Mouse (Mus musculus) urinary bladder, postnatal 4 days (tissue): ENCODE measurements around the gene Trpc3.
A peak's percentile ranks its signal among the peaks of the same experiment; 100 is the strongest.
"Not testable (repeated sequence)": the region's sequence is repeated elsewhere in the genome, so short reads cannot be mapped to it uniquely, and the experiment has no call there.

Experiments
- DNase-seq, 2 experiments: peaks; one replicate each; pipeline ENCODE4 v3.0.0; 2021 to 2022; ENCODE audit warnings: low spot score in 2 of 2

The Trpc3 gene

DNA sequence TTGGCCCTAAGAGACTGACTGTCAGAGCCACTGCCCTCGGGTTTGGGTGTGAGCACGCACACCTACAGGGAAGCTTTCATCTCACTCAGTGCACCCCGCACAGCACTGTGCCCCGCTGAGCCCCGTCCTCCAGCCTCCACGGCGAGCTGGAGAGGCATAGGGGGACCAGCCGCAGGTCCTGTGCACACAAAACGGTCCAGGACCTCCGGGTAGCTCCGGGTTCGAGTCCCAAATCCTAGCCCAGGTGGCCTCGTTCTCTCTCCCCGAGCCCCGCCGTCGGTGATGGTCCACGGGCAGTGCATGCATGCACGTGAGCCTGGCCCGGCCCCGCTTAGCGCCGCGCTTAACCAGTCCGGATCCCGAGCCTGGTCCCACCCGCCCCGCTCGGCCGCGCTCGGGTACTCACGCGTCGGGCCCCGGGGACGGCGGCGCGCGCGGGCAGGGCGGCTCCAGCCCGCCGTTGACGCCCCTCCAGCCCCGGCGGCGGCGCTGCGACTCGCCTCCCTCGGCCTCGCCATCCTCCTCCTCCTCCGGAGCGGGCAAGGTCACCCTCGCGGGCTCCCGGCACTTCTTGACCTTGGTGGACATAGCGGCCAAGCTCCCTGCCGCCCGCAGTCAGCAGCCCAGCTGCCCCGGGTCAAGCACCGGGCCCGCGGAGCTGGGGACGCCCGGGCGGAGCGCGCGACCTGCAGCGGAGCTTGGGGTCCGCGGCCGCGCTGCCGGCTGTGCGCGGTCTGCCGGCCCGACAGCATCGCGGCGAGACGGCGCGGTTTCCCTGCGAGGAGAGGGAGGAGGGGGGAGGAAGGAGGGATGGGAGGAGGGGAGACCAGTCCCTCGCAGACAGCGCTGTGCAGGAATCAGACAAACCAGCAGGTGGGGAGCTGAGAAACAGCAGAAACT is at the start of gene Trpc3:
TSS of gene Trpc3 (minus strand) at position 776 of the 900 bp plus-strand sequence.
- DNase-seq = peak in 1 of 2 experiments; percentile 29

GRCm38 (mm10) chr3:36738071-36738470 is 48.1 kb upstream of the Trpc3 start:
- no peak for DNase-seq

DNA sequence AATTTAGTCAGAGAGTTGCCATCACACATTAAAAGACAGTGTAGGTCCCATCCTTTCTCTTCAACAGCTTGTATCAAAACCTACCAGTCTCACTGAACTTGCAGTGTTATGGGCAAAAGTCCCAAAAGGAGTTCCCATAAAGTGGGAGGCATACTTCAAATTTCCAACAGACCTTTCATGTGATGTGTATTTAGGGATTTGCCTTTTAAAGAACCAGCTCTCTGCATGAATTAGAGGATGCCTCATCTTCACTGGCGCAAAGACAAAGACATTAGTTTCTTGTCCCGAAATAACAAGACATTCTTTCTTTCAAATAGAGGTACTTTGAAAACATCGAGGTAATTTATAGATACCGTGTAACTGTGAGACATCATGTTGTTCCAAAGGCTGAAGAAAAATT is 43.1 kb upstream of the Trpc3 start:
- no peak for DNase-seq

DNA sequence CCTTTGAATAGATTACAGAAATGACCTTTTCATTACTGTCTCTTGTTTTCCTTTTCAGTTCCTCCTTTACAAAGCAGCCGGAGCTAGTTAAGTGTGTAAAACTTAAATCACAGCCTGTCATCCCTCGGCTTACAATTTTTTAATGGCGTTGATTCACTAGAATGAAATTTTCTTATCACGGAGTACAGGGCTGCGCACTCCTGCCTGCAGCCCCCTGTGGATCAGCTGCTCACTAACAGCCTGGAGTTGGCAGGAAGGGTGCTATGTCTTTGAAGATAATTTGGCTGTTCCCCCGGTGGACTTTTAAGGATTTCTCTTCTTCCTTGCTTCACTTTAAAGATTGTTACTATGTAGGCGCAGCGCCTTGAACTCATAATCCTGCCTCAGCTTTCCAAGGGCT is 36.6 kb upstream of the Trpc3 start:
- DNase-seq = no peak

- DNase-seq = no peak
Measured at GRCm38 (mm10) chr3:36721850-36722249, 31.9 kb upstream of the Trpc3 start.

DNA sequence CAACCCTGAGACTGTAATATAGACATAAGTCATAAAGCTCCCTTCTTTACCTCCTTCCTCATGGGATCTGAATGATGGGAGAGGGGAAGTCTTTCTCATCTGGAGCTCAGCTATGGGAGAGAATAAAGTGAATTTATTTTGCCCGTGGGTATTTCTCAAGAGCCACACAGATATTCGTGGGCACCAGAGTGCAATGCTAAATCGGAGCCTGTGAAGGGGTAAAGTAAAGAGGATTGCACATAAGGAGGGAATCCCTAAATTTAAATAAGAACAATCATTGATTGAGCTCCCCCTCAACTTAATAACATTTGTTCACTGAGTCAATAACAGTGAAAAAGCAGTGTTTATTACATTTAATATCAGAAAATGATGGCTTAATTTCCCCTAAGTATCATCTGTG is 19.6 kb upstream of the Trpc3 start:
- DNase-seq = no peak

DNA sequence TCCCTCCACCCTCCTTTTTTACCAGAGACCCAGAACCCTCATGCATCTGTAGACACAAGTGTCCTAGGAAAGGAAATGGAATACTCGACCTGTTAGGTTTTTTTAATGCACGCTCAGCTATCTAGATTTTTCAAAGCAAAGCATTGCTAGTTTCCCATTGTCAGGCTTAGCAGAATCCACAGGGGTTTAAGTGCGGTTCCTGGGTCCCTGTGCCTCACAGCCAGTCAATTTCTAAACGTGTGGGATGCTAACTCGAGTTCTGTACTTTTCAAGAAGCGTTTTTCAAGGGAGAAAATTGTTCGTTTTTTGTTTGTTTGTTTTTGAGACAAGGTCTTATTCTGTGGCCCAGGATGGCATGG is 304 bp upstream of the Trpc3 start:
- no peak for DNase-seq

- peak; percentile 48 to 75 for DNase-seq
Measured at GRCm38 (mm10) chr3:36688874-36689273, 1.1 kb downstream of the Trpc3 start.

- DNase-seq = no peak
Measured at GRCm38 (mm10) chr3:36675822-36676221, 14.1 kb downstream of the Trpc3 start.

GRCm38 (mm10) chr3:36667814-36668213 is 22.2 kb downstream of the Trpc3 start:
- peak in 1 of 2 experiments; percentile 42 for DNase-seq

DNA sequence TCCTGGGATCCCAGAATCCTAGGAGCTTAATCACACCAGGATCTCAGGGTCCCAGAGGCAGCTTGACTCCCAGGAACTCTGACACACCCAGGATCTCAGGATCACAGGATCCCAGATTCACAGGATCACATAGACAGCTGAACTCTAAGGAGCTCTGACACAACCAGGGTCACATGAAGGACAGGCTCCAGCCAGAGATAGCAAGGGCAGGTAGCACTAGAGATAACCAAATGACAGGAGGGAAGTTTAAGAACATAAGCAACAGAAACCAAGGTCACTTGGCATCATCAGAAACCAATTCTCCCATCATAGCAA is 44.8 kb downstream of the Trpc3 start:
- DNase-seq = not testable (repeated sequence)

GRCm38 (mm10) chr3:36644554-36645244 is 45.3 kb downstream of the Trpc3 start:
- DNase-seq = no peak

DNA sequence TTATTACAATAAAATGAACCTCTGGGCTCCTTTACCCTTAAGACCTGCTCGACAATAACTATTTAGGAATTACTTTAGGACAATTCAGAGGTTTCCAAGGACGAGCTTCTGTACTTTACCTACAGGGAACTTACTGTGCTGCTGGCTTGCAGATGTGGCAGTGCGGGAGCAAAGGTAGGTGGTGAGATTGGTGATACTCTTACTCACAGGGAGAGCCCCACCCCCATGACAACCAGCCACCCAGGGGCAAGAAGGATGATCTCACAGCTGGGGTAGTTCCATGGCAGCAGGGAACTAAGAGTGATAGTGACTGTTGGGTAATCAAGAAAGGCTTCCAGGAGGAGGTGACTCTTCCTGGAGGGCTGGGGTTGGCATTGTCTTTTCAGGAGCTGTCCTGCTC is 46.6 kb downstream of the Trpc3 start:
- DNase-seq = no peak

DNA sequence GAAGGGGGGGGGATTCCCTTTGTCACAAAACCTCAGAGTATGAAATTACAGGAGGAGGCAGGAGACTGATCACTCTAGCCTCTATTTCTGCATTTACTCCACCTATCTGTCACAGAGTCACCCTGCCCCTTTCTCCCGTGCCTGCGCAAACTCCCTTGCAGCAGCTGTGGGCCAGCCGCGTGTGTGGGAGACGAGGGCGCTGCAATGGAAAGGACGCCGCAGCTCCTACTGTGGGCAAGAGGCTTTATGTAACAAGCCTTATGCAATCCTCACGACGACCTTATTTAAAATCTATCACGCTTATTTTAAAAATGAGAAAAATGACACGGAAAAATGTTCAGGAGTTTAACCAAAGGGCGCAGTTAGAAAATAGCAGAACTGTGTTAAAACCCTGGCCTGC is 47.2 kb downstream of the Trpc3 start:
- DNase-seq = no peak

DNA sequence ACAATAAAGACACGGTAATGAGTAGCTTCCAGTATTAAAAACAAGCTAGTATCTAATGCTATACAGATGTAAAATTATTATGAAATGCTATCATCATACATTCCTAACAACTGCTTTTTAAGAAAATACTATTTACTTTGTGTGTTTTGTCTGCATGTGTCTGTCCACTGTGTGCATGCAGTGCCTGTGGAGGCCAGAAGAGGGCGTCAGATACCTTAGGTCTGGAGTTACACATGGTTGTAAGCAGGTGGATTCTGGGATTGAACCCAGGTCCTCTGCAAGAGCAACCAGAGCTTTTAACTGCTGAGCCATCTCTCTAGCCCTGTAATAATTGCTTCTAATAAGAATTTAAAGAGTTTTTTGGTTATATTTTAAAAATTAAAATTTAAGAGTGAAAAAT is 49.2 kb downstream of the Trpc3 start:
- DNase-seq = no peak

GRCm38 (mm10) chr3:36635449-36635848 is 54.5 kb downstream of the Trpc3 start:
- DNase-seq = no peak

GRCm38 (mm10) chr3:36626803-36627202 is 63.2 kb downstream of the Trpc3 start:
- no peak for DNase-seq

- no peak for DNase-seq
Measured at GRCm38 (mm10) chr3:36618181-36618580, 71.8 kb downstream of the Trpc3 start.

DNA sequence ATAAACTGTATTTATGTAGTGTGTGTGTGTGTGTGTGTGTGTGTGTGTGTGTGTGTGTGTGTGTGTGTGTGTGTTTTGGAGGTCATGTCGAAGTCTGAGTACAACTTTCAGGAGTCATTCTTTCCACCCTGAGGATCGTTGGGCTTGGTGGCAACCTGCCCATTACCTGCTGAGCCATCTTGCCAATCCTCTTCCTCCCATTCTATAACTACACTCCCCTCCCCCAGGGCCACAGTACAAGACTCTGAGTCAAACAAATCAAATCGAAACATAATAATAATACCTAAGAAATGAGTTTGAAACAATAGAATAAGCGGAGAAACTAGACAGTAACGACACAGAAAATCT is 76.1 kb downstream of the Trpc3 start:
- DNase-seq = no peak

DNA sequence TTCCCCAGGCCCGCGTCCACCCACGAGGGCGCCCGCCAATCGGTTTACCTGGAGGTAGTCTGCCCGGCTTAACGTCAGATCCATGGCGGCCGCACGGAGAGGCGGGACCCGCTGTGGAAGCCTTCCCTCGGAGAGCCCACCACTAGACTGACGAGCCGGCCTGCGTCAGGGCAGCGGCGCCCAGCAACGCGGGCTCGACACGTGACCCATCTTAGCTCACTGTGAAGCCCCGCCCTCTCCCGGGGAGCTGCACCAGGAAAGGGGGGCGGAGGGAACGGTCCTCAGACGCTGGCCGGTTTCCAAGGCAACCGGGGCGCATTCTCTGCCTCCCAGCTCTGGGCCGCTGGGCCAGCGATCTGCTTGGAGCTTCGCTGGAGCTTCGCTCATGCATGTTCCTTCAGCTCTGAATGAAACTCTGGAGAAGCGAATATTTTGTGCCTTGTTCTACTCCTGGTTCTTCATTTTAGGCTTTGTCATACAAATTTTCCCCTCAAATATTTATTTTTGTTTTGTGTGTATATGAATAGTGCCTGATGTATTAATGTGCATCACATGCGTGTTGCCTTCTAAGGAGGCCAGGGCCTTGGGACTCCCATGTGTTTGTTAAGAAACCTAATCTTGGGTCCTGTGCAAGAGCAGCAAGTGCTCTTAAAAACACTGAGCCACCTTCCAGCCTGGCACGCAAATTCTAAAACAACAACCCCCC is 76.6 kb downstream of the Trpc3 start, which contains the start of gene Bbs7:
TSS of gene Bbs7 (minus strand) at position 276 of the 706 bp plus-strand sequence.
- DNase-seq = peak; percentile 88 to 94

DNA sequence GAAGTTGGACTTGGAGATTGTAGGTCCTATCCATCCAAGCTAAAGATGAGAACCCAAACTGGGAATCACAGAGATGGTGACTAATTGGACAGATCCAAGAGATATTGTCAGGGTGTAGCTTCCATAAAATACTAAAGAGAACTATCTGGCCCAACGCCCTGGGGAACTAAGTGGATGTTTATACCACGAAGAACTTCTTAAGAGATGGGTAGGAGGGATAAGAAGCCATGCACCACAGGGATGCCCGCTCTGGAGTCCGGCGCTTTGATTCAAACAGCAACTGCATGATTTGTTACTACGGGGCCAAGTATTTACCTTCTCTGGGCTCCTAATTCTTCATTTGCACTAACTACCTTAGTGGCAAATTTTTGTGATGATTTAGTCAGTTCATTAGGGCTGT is 77.3 kb downstream of the Trpc3 start:
- no peak for DNase-seq

- DNase-seq = no peak
Measured at GRCm38 (mm10) chr3:36605894-36606783, 83.8 kb downstream of the Trpc3 start.
